Mouse (Mus musculus): ENCODE measurements around the gene Zfp580. TPM values are rescaled to one million over a fixed set of nuclear protein-coding genes. Genes with fewer than 3 reads are reported as not detected.
A peak's percentile ranks its signal among the peaks of the same experiment; 100 is the strongest.

Zfp580 gene
- polyA plus RNA-seq, 1 experiment = 12.7 TPM

DNA sequence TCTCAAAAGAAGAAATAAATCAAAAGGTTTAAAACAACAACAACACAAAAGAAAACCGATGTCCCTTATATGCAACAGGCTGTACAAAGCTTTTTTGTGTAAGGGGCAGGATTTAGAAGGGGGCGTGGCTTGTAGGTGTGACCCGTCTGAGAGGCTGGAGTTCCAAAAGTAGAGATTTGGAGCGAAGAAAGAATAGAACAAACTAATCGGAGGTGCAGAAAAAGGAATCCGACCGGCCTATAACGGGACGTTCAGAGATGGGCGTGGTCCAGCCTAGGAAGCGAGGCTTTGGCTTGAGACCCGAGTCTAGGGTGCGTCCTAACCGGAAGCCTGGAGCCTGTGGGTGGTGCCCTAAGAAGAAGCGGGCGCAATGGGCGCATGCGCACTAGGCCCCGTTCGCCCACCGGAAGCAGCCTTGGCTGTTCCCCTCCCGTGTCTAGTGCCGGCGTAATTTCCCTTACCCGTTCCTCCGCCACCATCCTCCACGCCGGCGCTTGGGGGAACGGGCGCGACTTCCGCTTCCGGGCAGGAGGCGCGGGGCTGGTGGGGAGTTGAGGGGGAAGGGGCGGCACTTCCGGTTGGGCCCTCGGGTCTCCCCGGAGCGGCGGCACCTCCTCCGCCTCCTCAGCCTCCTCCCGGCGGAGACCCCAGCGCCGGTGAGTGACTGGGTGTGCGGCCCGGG lies 31.2 kb upstream of the Zfp580 start, which contains the start of the genes Zfp865 and Ccdc106:
Zfp865 (plus strand) TSS at position 377 of the 682 bp plus-strand sequence.
Ccdc106 (plus strand) TSS at position 554 of the 682 bp plus-strand sequence.
- Histone ChIP-seq H3K27me3 (ENCODE audit: control insufficient read depth, insufficient read depth, low read length) (no peaks in the 10 kb centered on the region), H3K4me1 (ENCODE audit: control insufficient read depth, insufficient read depth, insufficient read length) (no peaks in the 10 kb centered on the region; the same call in 1 of the 2 replicates), H3K36me3 (ENCODE audit: control insufficient read depth, insufficient read depth, low read length) (peaks cover 2% of the 10 kb centered on the region), H3K27ac (ENCODE audit: insufficient read depth, low read length) (peak within 1 kb of the TSS; percentile 81), H3K4me3 (ENCODE audit: extremely low read depth, insufficient read depth, insufficient read length) (peak within 1 kb of the TSS; percentile 67)
- WGBS = under 1% methylated on average over 47 of the region's 49 CpGs
- DNase-seq (ENCODE audit: low read depth in 1 of 2, low spot score in 2 of 2) = peak; percentile 96 to 99
- peak; percentile 36; the same call in 1 of the 2 replicates for TF ChIP-seq POLR2A (IDR thresholded peaks at IDR 0.05; ENCODE audit: low read depth, low read length)
- no peak for TF ChIP-seq CTCF (IDR thresholded peaks at IDR 0.05; ENCODE audit: extremely low read depth, insufficient read depth, insufficient read length, insufficient replicate concordance)

DNA sequence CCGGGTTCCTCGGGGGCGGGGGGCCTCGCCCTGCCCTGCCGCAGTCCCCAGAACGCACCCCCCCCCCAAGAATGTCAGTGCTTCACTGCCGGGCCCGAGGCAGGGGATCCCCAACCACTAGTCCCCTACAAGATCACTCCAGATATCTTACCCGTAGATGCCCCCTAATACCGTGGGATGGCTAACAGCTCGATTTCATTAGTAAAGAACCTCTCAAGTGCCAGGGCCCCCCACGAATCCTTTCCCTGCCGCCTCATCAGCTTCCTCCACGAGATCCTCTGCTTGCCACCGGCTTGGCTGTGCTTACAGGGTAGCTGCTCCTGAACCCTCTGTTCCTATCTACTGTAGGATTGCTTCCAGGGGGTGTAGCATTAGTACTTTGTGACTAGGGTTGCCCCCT lies 30.7 kb upstream of the Zfp580 start:
- 0% methylated on average over 15 of the region's 15 CpGs for WGBS

GRCm38 (mm10) chr7:5021197-5021596 lies 30.1 kb upstream of the Zfp580 start:
- Histone ChIP-seq H3K4me1 (ENCODE audit: control insufficient read depth, insufficient read depth, insufficient read length) (no peaks in the 10 kb centered on the region; the same call in 1 of the 2 replicates), H3K27me3 (ENCODE audit: control insufficient read depth, insufficient read depth, low read length) (no peaks in the 10 kb centered on the region), H3K4me3 (ENCODE audit: extremely low read depth, insufficient read depth, insufficient read length) (peak overlapping the region; percentile 67), H3K36me3 (ENCODE audit: control insufficient read depth, insufficient read depth, low read length) (peaks cover 2% of the 10 kb centered on the region), H3K27ac (ENCODE audit: insufficient read depth, low read length) (no peak overlapping the region; the same call in 1 of the 2 replicates)
- 55% methylated on average over 5 of the region's 5 CpGs for WGBS
- TF ChIP-seq POLR2A (IDR thresholded peaks at IDR 0.05; ENCODE audit: low read depth, low read length) (no peak), CTCF (IDR thresholded peaks at IDR 0.05; ENCODE audit: extremely low read depth, insufficient read depth, insufficient read length, insufficient replicate concordance) (no peak)
- no peak for DNase-seq (ENCODE audit: low read depth in 1 of 2, low spot score in 2 of 2)

More for the DNA sequence above, 30.7 kb upstream of the Zfp580 start:
- no peak for TF ChIP-seq POLR2A (IDR thresholded peaks at IDR 0.05; ENCODE audit: low read depth, low read length)
- TF ChIP-seq CTCF (IDR thresholded peaks at IDR 0.05; ENCODE audit: extremely low read depth, insufficient read depth, insufficient read length, insufficient replicate concordance) = no peak
- H3K27me3 ChIP-seq (ENCODE audit: control insufficient read depth, insufficient read depth, low read length) = no peaks in the 10 kb centered on the region
- H3K4me1 ChIP-seq (ENCODE audit: control insufficient read depth, insufficient read depth, insufficient read length) = no peaks in the 10 kb centered on the region; the same call in 1 of the 2 replicates
- peak overlapping the region; percentile 67 for H3K4me3 ChIP-seq (ENCODE audit: extremely low read depth, insufficient read depth, insufficient read length)
- H3K27ac ChIP-seq (ENCODE audit: insufficient read depth, low read length) = peak overlapping the region; percentile 73
- H3K36me3 ChIP-seq (ENCODE audit: control insufficient read depth, insufficient read depth, low read length) = peaks cover 2% of the 10 kb centered on the region
- no peak for DNase-seq (ENCODE audit: low read depth in 1 of 2, low spot score in 2 of 2)

DNA sequence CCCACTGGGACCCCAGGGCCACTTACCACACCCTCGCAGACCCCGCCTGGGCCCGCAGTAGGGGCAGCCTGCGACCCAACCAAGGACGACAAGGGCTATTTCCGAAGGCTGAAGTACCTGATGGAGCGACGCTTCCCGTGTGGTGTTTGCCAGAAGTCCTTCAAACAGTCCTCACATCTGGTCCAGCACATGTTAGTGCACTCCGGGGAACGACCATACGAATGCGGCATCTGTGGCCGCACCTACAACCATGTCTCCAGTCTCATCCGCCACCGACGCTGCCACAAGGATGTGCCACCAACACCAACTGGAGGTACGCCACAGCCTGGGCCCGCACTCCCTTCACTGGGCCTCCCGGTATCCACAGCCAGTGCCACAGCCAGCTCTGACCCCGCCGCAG lies 21.8 kb upstream of the Zfp580 start:
- H3K27ac ChIP-seq (ENCODE audit: insufficient read depth, low read length) = no peak overlapping the region
- no peak for TF ChIP-seq CTCF (IDR thresholded peaks at IDR 0.05; ENCODE audit: extremely low read depth, insufficient read depth, insufficient read length, insufficient replicate concordance)
- no peak for TF ChIP-seq POLR2A (IDR thresholded peaks at IDR 0.05; ENCODE audit: low read depth, low read length)
- WGBS = 97% methylated on average over 22 of the region's 22 CpGs
- H3K36me3 ChIP-seq (ENCODE audit: control insufficient read depth, insufficient read depth, low read length) = peaks cover 35% of the 10 kb centered on the region
- no peak overlapping the region for H3K4me3 ChIP-seq (ENCODE audit: extremely low read depth, insufficient read depth, insufficient read length)
- H3K27me3 ChIP-seq (ENCODE audit: control insufficient read depth, insufficient read depth, low read length) = no peaks in the 10 kb centered on the region
- H3K4me1 ChIP-seq (ENCODE audit: control insufficient read depth, insufficient read depth, insufficient read length) = no peaks in the 10 kb centered on the region; the same call in 1 of the 2 replicates
- no peak for DNase-seq (ENCODE audit: low read depth in 1 of 2, low spot score in 2 of 2)

DNA sequence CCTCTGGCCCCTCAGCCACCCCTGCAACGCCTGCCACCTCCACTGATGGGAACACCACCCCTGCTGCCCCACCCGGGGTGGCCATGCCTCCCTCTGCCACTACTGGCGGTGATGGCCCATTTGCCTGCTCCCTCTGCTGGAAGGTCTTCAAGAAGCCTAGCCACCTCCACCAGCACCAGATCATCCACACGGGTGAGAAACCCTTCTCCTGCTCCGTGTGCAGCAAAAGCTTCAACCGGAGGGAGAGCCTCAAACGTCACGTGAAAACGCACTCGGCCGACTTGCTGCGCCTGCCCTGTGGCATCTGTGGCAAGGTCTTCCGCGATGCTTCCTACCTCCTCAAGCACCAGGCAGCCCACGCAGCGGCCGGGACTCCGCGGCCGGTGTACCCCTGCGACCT lies 21.4 kb upstream of the Zfp580 start:
- DNase-seq (ENCODE audit: low read depth in 1 of 2, low spot score in 2 of 2) = no peak
- no peaks in the 10 kb centered on the region; the same call in 1 of the 2 replicates for H3K4me1 ChIP-seq (ENCODE audit: control insufficient read depth, insufficient read depth, insufficient read length)
- H3K4me3 ChIP-seq (ENCODE audit: extremely low read depth, insufficient read depth, insufficient read length) = no peak overlapping the region
- 96% methylated on average over 21 of the region's 21 CpGs for WGBS
- H3K27me3 ChIP-seq (ENCODE audit: control insufficient read depth, insufficient read depth, low read length) = no peaks in the 10 kb centered on the region
- peaks cover 35% of the 10 kb centered on the region for H3K36me3 ChIP-seq (ENCODE audit: control insufficient read depth, insufficient read depth, low read length)
- no peak overlapping the region for H3K27ac ChIP-seq (ENCODE audit: insufficient read depth, low read length)
- no peak for TF ChIP-seq POLR2A (IDR thresholded peaks at IDR 0.05; ENCODE audit: low read depth, low read length)
- no peak for TF ChIP-seq CTCF (IDR thresholded peaks at IDR 0.05; ENCODE audit: extremely low read depth, insufficient read depth, insufficient read length, insufficient replicate concordance)

GRCm38 (mm10) chr7:5030554-5031275 lies 20.6 kb upstream of the Zfp580 start:
- no peaks in the 10 kb centered on the region; the same call in 1 of the 2 replicates for H3K4me1 ChIP-seq (ENCODE audit: control insufficient read depth, insufficient read depth, insufficient read length)
- H3K27ac ChIP-seq (ENCODE audit: insufficient read depth, low read length) = no peak overlapping the region
- H3K4me3 ChIP-seq (ENCODE audit: extremely low read depth, insufficient read depth, insufficient read length) = no peak overlapping the region
- no peak for DNase-seq (ENCODE audit: low read depth in 1 of 2, low spot score in 2 of 2)
- 97% methylated on average over 63 of the region's 63 CpGs for WGBS
- H3K36me3 ChIP-seq (ENCODE audit: control insufficient read depth, insufficient read depth, low read length) = peaks cover 35% of the 10 kb centered on the region
- TF ChIP-seq POLR2A (IDR thresholded peaks at IDR 0.05; ENCODE audit: low read depth, low read length) (no peak), CTCF (IDR thresholded peaks at IDR 0.05; ENCODE audit: extremely low read depth, insufficient read depth, insufficient read length, insufficient replicate concordance) (no peak)
- no peaks in the 10 kb centered on the region for H3K27me3 ChIP-seq (ENCODE audit: control insufficient read depth, insufficient read depth, low read length)

Data from spleen, adult 2 months (tissue).